Comparison of ENCODE assay signal across 7 mouse cellular contexts in the genomic region with DNA sequence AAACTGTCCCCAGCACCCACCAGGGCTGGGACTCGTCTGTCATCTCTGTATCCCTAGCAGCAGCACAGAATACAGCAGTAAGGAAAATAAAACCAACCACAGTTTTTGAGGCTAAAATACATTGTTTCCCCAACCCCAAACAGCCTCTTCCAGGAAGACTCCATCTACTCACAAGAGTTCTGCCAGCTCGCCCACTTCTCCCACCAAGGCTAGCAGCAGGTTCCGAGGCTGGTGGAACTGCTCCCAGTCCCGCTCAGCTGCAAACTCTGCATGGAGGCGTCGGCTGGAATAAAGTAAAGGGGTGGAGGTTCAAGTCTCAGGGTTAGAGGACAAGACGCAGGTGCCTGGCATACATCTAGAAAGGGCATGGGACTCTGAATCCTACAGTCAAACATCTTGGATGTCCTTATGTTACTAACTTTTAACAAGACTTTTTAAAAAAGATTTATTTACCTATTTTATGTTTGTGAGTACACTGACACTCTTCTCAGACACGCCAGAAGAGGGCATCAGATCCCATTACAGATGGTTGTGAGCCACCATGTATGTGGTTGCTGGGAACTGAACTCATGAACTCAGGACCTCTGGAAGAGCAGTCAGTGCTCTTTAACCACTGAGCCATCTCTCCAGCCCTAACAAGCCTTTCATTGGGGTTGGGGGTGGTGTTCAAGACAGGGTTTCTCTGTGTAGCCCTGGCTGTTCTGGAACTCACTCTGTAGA. TPM values are rescaled to one million over a fixed set of nuclear protein-coding genes. Genes with fewer than 3 reads are reported as not detected.
DNase-seq lines count a peak whose midpoint lies in the region; ATAC-seq and TF ChIP-seq lines count a peak whose summit lies in the region.

No protein-coding gene starts in this region.

- peak overlapping the region; percentile 83 for H3K4me3 ChIP-seq in lung, embryonic 16.5 days (ENCODE audit: low read length)
- no peak overlapping the region for H3K4me3 ChIP-seq in lung, adult 2 months (replicated peaks; ENCODE audit: extremely low read depth, low read depth, low read length)
- peak overlapping the region; percentile 88 for H3K4me3 ChIP-seq in embryonic fibroblast, embryonic 13.5 days (ENCODE audit: insufficient read depth, low read length)
- H3K4me3 ChIP-seq in limb, embryonic 13.5 days, result peak overlapping the region; percentile 66
- peak overlapping the region; percentile 63 for H3K4me3 ChIP-seq in stomach, embryonic 16.5 days (replicated peaks; ENCODE audit: low read length)

- H3K36me3 ChIP-seq in lung, embryonic 16.5 days (ENCODE audit: control insufficient read depth, insufficient read depth, low read length), result no peaks in the 10 kb centered on the region
- peaks cover 21% of the 10 kb centered on the region for H3K36me3 ChIP-seq in limb, embryonic 13.5 days
- H3K36me3 ChIP-seq in stomach, embryonic 16.5 days (ENCODE audit: control insufficient read depth, insufficient read depth, low read length), result no peaks in the 10 kb centered on the region

- no peak for TF ChIP-seq POLR2A in lung, adult 2 months (IDR thresholded peaks at IDR 0.05; ENCODE audit: borderline replicate concordance, extremely low read depth, low read depth, low read length)
- no peak for TF ChIP-seq POLR2A in embryonic fibroblast, embryonic 13.5 days (IDR thresholded peaks at IDR 0.05; ENCODE audit: low read depth, low read length)

- no peak for ATAC-seq in lung, embryonic 16.5 days (ENCODE audit: low read depth)
- no peak for ATAC-seq in limb, embryonic 13.5 days (ENCODE audit: low FRiP score, low read depth)
- no peak for ATAC-seq in stomach, embryonic 16.5 days (ENCODE audit: insufficient read depth, low FRiP score)

- peaks cover 20% of the 10 kb centered on the region for H3K4me1 ChIP-seq in lung, embryonic 16.5 days (replicated peaks; ENCODE audit: control insufficient read depth, insufficient read depth, low read length)
- H3K4me1 ChIP-seq in lung, adult 2 months (ENCODE audit: control insufficient read depth, insufficient read depth, low read length), result peaks cover 4% of the 10 kb centered on the region; the same call in 1 of the 2 replicates
- H3K4me1 ChIP-seq in embryonic fibroblast, embryonic 13.5 days (ENCODE audit: control insufficient read depth, insufficient read depth, low read length), result 0 out of 2 replicates have a peak, but pooled peaks cover 2% of the 10 kb centered on the region
- H3K4me1 ChIP-seq in limb, embryonic 13.5 days, result peaks cover 30% of the 10 kb centered on the region
- H3K4me1 ChIP-seq in stomach, embryonic 16.5 days (ENCODE audit: control insufficient read depth, insufficient read depth, low read length), result peaks cover 10% of the 10 kb centered on the region

- no peak overlapping the region for H3K27ac ChIP-seq in lung, embryonic 16.5 days (ENCODE audit: low read length)
- H3K27ac ChIP-seq in embryonic fibroblast, embryonic 13.5 days (ENCODE audit: insufficient read depth, low read length), result no peak overlapping the region
- H3K27ac ChIP-seq in limb, embryonic 13.5 days, result no peak overlapping the region
- no peak overlapping the region for H3K27ac ChIP-seq in stomach, embryonic 16.5 days (ENCODE audit: low read length)

- no peak for DNase-seq in lung, adult 2 months
- no peak for DNase-seq in cerebellum, adult 11-12 months
- DNase-seq in left cerebral cortex, postnatal 10 days (ENCODE audit: extremely low spot score in 1 of 2, low spot score in 2 of 2), result no peak

- no peaks in the 10 kb centered on the region for H3K27me3 ChIP-seq in lung, embryonic 16.5 days (ENCODE audit: control insufficient read depth, insufficient read depth, low read depth, low read length)
- no peaks in the 10 kb centered on the region for H3K27me3 ChIP-seq in limb, embryonic 13.5 days
- H3K27me3 ChIP-seq in stomach, embryonic 16.5 days (ENCODE audit: control insufficient read depth, insufficient read depth, low read length), result no peaks in the 10 kb centered on the region

- H3K9ac ChIP-seq in lung, embryonic 16.5 days (ENCODE audit: low read length), result no peak overlapping the region; the same call in 1 of the 2 replicates
- peak overlapping the region; percentile 76 for H3K9ac ChIP-seq in limb, embryonic 13.5 days
- peak overlapping the region; percentile 79; the same call in 1 of the 2 replicates for H3K9ac ChIP-seq in stomach, embryonic 16.5 days (ENCODE audit: low read length)

- TF ChIP-seq CTCF in lung, adult 2 months (IDR thresholded peaks at IDR 0.05; ENCODE audit: insufficient read depth, low read length), result no peak
- no peak for TF ChIP-seq CTCF in embryonic fibroblast, embryonic 13.5 days (IDR thresholded peaks at IDR 0.05; ENCODE audit: borderline replicate concordance, insufficient read depth, low read length)

- 72% methylated on average over 8 of the region's 8 CpGs for WGBS in lung, embryonic 16.5 days
- WGBS in lung, adult 2 months, result 68% methylated on average over 8 of the region's 8 CpGs
- 77% methylated on average over 8 of the region's 8 CpGs for WGBS in limb, embryonic 13.5 days
- WGBS in stomach, embryonic 16.5 days, result 70% methylated on average over 8 of the region's 8 CpGs

- intact Hi-C loops in left cerebral cortex, postnatal 10 days (cut with DNase I), result no loop called here

- H3K4me2 ChIP-seq in lung, embryonic 16.5 days (ENCODE audit: low read depth, low read length), result peak overlapping the region; percentile 88
- H3K4me2 ChIP-seq in limb, embryonic 13.5 days (replicated peaks), result peak overlapping the region; percentile 88
- H3K4me2 ChIP-seq in stomach, embryonic 16.5 days (ENCODE audit: low read depth, low read length), result peak overlapping the region; percentile 93

- H3K9me3 ChIP-seq in lung, embryonic 16.5 days (ENCODE audit: control insufficient read depth, low read length), result no peaks in the 10 kb centered on the region
- no peaks in the 10 kb centered on the region for H3K9me3 ChIP-seq in limb, embryonic 13.5 days
- no peaks in the 10 kb centered on the region for H3K9me3 ChIP-seq in stomach, embryonic 16.5 days (replicated peaks; ENCODE audit: control insufficient read depth, low read length)

RNA-seq across cellular contexts. Expression of a gene that starts 1.2 kb away (rescaled TPM):
- 138 and 147 TPM in 2 replicates for polyA plus RNA-seq in lung, embryonic 16.5 days (2015; fragmentation: Nextera tagmentation; extraction: Ambion mirVana)
- polyA plus RNA-seq in lung, adult 2 months (2012; rRNA removed), result 17.6 and 17.9 TPM in 2 replicates
- 29.0 and 30.6 TPM in 2 replicates for polyA plus RNA-seq in embryonic fibroblast, embryonic 13.5 days (2011; ENCODE audit: insufficient read length, low read depth, missing spikeins)
- 172 and 176 TPM in 2 replicates for polyA plus RNA-seq in limb, embryonic 13.5 days (2015; fragmentation: Nextera tagmentation; extraction: Ambion mirVana)
- polyA plus RNA-seq in stomach, embryonic 16.5 days (2015; fragmentation: Nextera tagmentation; extraction: Ambion mirVana), result 131 and 145 TPM in 2 replicates
- total RNA-seq in left cerebral cortex, postnatal 10 days (2021), result 10 to 100 TPM; 40.7 to 40.9 TPM

RNA-seq across cellular contexts. Expression of a gene that starts 14.5 kb away (rescaled TPM):
- polyA plus RNA-seq in lung, embryonic 16.5 days (2015; fragmentation: Nextera tagmentation; extraction: Ambion mirVana), result 49.6 and 54.5 TPM in 2 replicates
- polyA plus RNA-seq in lung, adult 2 months (2012; rRNA removed), result 15.4 and 16.2 TPM in 2 replicates
- 25.9 and 29.4 TPM in 2 replicates for polyA plus RNA-seq in embryonic fibroblast, embryonic 13.5 days (2011; ENCODE audit: insufficient read length, low read depth, missing spikeins)
- polyA plus RNA-seq in limb, embryonic 13.5 days (2015; fragmentation: Nextera tagmentation; extraction: Ambion mirVana), result 69.4 and 72.8 TPM in 2 replicates
- polyA plus RNA-seq in stomach, embryonic 16.5 days (2015; fragmentation: Nextera tagmentation; extraction: Ambion mirVana), result 82.2 and 94.3 TPM in 2 replicates
- total RNA-seq in left cerebral cortex, postnatal 10 days (2021), result 10 to 100 TPM; 50.6 to 53.7 TPM

RNA-seq across cellular contexts. Expression of a gene that starts 15.3 kb away (rescaled TPM):
- 36.9 and 48.7 TPM in 2 replicates for polyA plus RNA-seq in lung, embryonic 16.5 days (2015; fragmentation: Nextera tagmentation; extraction: Ambion mirVana)
- polyA plus RNA-seq in lung, adult 2 months (2012; rRNA removed), result 57.4 and 82.8 TPM in 2 replicates
- polyA plus RNA-seq in embryonic fibroblast, embryonic 13.5 days (2011; ENCODE audit: insufficient read length, low read depth, missing spikeins), result 21.3 and 24.3 TPM in 2 replicates
- polyA plus RNA-seq in limb, embryonic 13.5 days (2015; fragmentation: Nextera tagmentation; extraction: Ambion mirVana), result 75.1 and 82.7 TPM in 2 replicates
- polyA plus RNA-seq in stomach, embryonic 16.5 days (2015; fragmentation: Nextera tagmentation; extraction: Ambion mirVana), result 35.5 and 37.8 TPM in 2 replicates
- 10 to 100 TPM; 53.6 to 65.0 TPM for total RNA-seq in left cerebral cortex, postnatal 10 days (2021)

RNA-seq across cellular contexts. Expression of a gene that starts 26.4 kb away (rescaled TPM):
- polyA plus RNA-seq in lung, embryonic 16.5 days (2015; fragmentation: Nextera tagmentation; extraction: Ambion mirVana), result 23.2 and 23.4 TPM in 2 replicates
- polyA plus RNA-seq in lung, adult 2 months (2012; rRNA removed), result 26.5 and 28.5 TPM in 2 replicates
- polyA plus RNA-seq in embryonic fibroblast, embryonic 13.5 days (2011; ENCODE audit: insufficient read length, low read depth, missing spikeins), result 3.9 and 4.2 TPM in 2 replicates
- 23.5 and 27.9 TPM in 2 replicates for polyA plus RNA-seq in limb, embryonic 13.5 days (2015; fragmentation: Nextera tagmentation; extraction: Ambion mirVana)
- 14.7 and 15.0 TPM in 2 replicates for polyA plus RNA-seq in stomach, embryonic 16.5 days (2015; fragmentation: Nextera tagmentation; extraction: Ambion mirVana)
- 1 to 10 TPM; 6.0 to 6.1 TPM for total RNA-seq in left cerebral cortex, postnatal 10 days (2021)

RNA-seq across cellular contexts. Expression of a gene that starts 26.5 kb away (rescaled TPM):
- 27.7 and 32.3 TPM in 2 replicates for polyA plus RNA-seq in lung, embryonic 16.5 days (2015; fragmentation: Nextera tagmentation; extraction: Ambion mirVana)
- 8.9 and 11.6 TPM in 2 replicates for polyA plus RNA-seq in lung, adult 2 months (2012; rRNA removed)
- 11.0 and 12.4 TPM in 2 replicates for polyA plus RNA-seq in embryonic fibroblast, embryonic 13.5 days (2011; ENCODE audit: insufficient read length, low read depth, missing spikeins)
- polyA plus RNA-seq in limb, embryonic 13.5 days (2015; fragmentation: Nextera tagmentation; extraction: Ambion mirVana), result 51.8 and 52.1 TPM in 2 replicates
- 27.1 and 28.5 TPM in 2 replicates for polyA plus RNA-seq in stomach, embryonic 16.5 days (2015; fragmentation: Nextera tagmentation; extraction: Ambion mirVana)
- 10 to 100 TPM; 16.6 to 18.4 TPM for total RNA-seq in left cerebral cortex, postnatal 10 days (2021)
